Mouse (Mus musculus) kidney, postnatal 4 days (tissue): ENCODE data around the gene Zfp335.

ENCODE experiments used
- DNase-seq, 2 experiments: peaks; one replicate each; pipeline ENCODE4 v3.0.0; 2021; ENCODE audit warnings: mixed read lengths in 2 of 2

The Zfp335 gene

DNA sequence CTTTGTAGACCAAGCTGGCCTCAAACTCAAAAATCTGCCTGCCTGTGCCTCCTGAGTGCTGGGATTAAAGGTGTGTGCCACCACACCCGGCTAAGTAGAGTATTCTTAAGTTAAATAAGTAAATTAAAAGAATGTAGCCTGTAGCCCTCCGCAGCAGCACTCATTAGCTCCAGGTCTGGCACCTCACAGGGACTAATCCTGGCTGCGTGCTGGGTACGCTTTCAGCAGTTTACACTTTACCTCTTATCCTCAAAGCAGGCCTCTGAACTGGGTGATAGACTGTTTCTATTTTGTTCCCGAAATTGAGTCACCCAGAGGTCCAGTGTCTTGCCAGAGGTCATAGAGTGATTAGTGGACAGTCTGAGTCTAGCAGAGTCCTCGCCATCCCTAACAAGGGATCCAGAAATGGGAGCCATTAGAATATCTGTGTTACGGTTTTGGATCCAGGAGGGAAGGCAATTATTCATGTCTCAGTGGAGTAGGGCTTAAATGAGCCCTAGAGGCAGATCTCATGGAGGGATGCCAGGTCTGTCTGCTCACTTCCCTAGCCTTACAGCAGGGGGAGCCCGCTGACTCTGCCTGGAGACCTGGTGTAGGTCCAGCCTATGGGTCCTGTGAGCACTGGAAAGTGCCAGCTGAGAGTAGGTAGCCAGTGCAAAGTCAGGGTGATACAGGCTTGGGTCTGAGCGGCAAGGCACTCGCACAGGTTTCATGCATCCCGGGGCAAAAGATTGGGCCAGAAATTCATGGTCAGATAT lies 12.7 kb upstream of the Zfp335 start:
- peak; percentile 91 to 92 for DNase-seq

DNA sequence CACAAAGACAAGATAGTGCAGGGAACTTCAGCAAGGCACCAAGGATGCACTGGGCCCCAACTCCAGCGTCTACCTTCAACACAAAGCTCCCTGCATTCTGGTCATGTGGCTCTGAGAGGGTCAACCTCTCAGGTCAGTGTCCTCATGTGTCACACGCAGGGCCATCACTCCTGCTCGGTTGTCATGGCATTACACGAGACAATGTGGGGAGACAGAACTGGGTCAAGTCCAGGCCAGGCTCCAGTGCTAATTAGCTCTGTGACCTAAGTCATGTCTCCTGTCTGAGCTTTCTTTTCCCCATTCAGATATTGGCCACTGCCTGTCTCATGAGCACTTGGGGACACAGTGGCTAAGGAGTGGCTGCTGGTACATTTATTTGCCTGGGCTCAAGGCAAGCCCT lies 11.7 kb upstream of the Zfp335 start:
- DNase-seq, result no peak

GRCm38 (mm10) chr2:164921984-164922383 lies 10.4 kb upstream of the Zfp335 start:
- DNase-seq, result no peak

DNA sequence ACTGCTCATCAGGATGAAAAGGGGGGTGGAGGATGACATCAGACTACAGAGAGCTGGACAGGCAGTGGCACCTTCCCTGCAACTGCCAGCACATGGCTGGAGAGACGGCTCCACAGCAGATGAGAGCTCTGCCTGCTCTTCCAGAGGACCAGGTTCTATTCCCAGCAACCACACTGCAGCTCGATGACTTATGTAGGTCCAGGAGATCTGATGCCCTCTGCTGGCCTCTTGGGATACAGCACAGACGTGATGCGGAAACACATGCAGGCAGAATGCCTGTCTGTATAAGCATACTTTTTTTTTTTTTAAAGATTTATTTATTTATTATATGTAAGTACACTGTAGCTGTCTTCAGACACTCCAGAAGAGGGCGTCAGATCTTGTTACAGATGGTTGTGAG lies 6.8 kb upstream of the Zfp335 start:
- peak; percentile 58 to 61 for DNase-seq

DNA sequence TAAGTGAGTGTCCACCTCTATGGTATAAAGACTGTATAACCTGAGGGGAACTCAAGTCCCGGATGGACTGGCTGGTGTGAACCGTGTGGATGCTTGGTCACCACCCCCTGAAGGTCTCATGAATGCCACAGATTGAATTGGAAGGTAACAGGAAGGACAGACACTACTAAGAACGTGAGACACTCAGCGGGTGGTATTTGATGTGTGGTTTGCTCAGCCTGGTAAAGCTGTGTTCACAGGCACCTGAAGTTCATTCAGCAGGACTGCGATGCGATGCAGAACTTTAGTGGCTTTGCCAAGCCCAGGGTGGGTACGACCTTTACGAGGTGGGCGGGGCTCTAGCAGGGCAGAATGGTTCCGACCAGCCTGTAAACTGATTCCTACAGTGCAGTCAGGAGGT lies 5.8 kb upstream of the Zfp335 start:
- DNase-seq, result peak in 1 of 2 experiments; percentile 45

- DNase-seq, result no peak
Observed at GRCm38 (mm10) chr2:164916820-164917219, 5.3 kb upstream of the Zfp335 start.

DNA sequence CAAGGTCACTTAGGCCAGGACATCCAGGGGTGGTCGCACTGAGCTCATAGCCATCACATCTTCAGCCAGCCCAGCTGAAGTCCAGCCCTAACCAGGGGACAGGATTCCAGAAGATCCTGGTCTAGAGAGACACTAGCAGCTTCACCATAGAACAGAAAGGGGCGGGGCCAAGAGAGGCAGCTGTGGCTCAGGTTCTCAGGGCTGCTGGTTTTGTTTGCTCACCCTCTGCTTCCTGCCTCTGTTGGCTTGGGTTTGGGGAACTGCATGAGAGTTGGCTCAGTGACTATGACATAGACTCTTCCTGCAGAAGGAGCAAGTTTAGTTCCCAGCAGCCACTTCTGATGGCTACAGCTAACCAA lies 1.9 kb upstream of the Zfp335 start:
- peak in 1 of 2 experiments; percentile 52 for DNase-seq

DNA sequence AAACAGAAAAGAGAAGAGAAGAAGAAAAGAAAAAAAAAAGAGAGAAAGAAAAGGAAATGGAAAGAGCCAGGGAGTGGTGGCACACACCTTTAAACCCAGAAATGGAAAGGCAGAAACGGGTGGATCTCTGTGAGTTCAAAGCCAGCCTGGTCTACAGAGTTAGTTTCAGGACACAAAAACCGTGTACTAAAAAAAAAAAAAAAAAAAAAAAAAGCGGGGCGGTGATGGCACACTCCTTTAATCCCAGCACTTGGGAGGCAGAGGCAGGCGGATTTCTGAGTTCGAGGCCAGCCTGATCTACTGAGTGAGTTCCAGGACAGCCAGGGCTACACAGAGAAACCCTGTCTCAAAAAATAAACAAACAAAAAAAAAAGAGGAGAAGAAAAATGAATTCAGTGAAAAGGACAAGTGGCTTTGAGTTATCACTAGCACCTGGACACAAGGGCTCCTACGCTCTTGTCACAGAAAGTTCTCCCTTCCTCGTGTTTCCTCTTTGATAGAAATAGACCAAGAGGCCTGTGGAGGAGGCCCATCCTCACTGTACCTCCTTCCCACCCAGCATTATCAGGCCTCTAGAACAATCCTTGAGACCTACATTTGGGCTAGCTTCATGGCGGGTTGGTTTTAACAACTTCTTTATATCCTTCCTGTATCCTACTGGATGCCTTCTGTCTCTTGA lies 1.3 kb upstream of the Zfp335 start:
- no peak for DNase-seq

GRCm38 (mm10) chr2:164912151-164912550 lies 594 bp upstream of the Zfp335 start:
- DNase-seq, result peak in 1 of 2 experiments; percentile 64

DNA sequence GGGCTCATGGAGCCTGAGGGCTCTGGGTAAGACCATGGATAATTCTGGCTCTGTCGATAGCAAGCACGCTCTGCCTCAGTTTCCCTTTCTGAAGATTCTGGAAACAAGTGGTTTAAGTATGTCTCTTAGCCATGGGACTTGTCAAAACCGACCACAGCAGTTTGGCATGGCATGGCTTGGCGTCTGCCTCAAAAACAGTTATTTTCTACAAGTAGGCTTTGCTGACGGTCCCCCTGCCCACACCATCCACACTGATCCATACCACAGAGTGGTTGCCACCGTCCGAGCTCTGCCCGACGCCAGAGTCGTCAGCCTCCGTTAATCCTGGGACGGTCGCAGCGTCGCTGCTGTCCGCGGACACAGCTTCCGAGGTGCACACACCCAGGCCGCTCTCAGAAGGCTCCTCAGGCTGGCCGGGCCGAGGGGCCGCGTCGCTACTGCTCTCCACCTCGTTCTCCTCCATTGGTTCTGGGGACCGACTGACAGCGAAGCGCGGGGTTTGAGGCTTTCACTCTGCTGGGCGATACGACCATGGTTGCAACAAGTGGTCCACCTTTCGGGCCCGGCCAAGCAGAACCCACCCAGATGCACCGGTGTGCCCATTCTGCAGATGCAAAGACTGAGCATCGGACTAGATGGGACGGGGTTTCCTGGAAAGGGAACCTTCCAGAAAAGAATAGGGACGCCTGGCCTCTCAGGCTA lies 1.0 kb downstream of the Zfp335 start:
- DNase-seq, result no peak

GRCm38 (mm10) chr2:164909542-164909941 lies 2.0 kb downstream of the Zfp335 start:
- DNase-seq, result peak; percentile 62 to 76

DNA sequence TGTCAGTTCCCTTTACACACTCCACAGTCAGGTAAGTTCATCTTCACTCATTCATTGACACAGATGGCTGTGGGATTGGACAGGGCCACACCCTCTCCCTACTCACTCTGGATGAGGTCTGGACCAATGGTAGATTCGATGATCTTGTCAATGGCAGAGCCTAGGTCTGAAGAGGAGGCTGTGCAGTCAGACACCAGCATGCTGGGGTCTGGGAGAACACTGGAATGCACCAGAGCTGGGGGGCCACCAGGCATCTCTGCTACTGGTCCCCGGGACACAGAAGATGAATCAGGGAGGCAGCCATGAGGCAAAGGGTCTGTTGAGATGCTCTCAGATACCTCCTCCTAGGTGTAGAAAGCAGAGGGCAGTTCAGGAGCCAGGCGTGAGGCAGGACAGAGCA lies 2.5 kb downstream of the Zfp335 start:
- DNase-seq, result no peak

GRCm38 (mm10) chr2:164908011-164908410 lies 3.5 kb downstream of the Zfp335 start:
- no peak for DNase-seq

DNA sequence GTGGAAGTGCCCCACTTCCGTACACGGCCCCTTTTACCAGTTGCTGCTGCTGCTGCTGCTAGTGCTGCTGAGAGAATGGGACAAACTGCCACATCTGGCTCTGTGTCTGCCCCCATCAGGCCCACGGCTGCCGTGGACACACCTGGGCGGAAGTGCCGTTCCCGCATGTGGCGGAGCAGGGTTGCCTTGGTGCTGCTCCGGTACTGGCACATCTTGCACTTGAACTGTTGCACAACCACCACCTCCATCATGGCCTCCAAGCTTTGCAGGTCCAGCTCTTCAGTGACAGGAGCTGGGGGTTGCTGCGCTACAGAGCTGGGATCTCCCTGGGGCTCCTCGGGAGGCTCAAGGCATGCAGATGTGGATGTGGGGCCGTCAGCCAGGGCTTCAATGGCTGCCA lies 4.0 kb downstream of the Zfp335 start:
- DNase-seq, result no peak

DNA sequence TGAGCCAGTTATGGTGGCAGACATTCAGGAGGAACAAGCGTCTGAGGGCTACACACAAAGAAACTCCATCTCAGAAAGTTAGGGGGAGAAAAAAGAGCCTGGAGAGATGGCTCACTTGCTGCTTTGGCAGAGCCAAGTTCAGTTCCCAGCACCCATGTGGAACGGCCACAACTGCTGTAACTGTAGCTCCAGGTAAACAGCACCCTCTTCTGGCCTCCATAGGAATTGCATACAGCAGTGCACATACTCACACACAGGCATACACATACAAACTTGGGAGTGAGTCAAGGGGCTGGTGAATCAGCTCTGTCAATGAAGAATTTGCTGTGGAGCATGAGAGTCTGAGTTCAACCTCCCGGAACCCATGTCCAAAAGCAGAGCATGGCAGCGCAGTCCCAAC lies 5.5 kb downstream of the Zfp335 start:
- DNase-seq, result no peak

GRCm38 (mm10) chr2:164903496-164903895 lies 8.1 kb downstream of the Zfp335 start:
- no peak for DNase-seq

- no peak for DNase-seq
Observed at GRCm38 (mm10) chr2:164901380-164901779, 10.2 kb downstream of the Zfp335 start.

DNA sequence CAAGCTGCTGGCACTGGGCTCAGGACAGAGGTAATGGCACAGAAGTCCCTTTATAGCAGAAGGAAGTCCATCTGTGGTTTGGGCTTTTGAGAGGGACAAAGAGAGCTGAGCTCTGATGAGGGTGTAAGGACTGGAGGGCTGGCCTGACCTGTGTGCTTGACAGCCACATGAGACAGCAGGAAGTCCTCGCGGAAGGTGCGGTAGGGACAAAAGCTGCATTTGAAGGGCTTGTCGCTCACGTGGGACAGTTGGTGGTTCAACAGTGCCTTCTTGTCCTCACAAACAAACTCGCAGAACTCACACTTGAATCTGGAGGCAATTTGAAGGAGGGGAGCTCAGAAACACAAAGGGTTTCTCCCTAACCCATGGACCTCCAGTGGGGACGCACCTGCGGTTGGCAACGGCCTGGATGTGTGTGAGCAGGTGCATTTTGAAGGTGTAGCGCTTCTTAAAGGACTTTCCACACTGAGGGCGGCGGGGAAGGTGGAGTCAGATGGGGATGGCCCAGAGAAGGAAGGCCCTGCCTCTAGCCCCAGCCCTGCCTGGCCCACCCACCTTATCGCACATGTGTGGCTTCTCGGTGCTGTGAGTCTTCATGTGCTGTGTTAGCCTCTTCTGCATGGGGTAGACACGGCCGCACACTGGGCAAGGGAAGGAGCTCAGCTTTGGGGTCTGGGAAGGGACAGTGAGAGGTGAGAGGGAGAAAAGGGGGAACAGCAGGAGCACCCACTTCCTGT lies 11.7 kb downstream of the Zfp335 start:
- no peak for DNase-seq

GRCm38 (mm10) chr2:164899034-164899433 lies 12.5 kb downstream of the Zfp335 start:
- DNase-seq, result no peak

DNA sequence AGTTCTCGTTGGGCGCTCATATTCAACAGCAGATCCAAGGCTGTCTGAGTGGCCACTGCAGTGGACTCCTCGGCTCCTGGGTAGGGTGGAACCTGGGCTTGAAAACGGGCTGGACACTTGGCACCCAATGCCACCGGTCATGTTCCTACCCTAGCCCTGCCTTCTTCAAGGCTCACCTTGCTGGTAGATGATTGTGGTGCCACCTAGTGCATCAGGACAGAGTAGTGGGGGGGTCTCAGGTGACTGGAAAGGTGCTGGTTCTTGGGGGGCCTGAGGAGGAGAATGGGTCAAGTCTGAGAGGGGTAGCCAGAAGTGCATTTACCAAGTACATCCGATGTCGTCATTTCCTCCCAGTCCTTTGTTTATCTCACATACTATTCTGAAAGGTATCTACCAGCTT lies 13.5 kb downstream of the Zfp335 start:
- no peak for DNase-seq

- no peak for DNase-seq
Observed at GRCm38 (mm10) chr2:164895885-164896284, 15.7 kb downstream of the Zfp335 start.

- DNase-seq, result no peak
Observed at GRCm38 (mm10) chr2:164894644-164895043, 16.9 kb downstream of the Zfp335 start.

GRCm38 (mm10) chr2:164894048-164894447 lies 17.5 kb downstream of the Zfp335 start:
- no peak for DNase-seq
